Mouse (Mus musculus) heart, adult 9 months (tissue): ENCODE data around the gene Bhlha9.

Source experiments
- DNase-seq, 2 experiments: peaks; one replicate each; pipeline ENCODE4 v3.0.0; 2022; ENCODE audit warnings: low spot score in 2 of 2

Gene Bhlha9

GRCm38 (mm10) chr11:76671871-76672475 is at the start of gene Bhlha9:
Bhlha9 (plus strand) TSS chr11:76672470.
- no peak for DNase-seq

DNA sequence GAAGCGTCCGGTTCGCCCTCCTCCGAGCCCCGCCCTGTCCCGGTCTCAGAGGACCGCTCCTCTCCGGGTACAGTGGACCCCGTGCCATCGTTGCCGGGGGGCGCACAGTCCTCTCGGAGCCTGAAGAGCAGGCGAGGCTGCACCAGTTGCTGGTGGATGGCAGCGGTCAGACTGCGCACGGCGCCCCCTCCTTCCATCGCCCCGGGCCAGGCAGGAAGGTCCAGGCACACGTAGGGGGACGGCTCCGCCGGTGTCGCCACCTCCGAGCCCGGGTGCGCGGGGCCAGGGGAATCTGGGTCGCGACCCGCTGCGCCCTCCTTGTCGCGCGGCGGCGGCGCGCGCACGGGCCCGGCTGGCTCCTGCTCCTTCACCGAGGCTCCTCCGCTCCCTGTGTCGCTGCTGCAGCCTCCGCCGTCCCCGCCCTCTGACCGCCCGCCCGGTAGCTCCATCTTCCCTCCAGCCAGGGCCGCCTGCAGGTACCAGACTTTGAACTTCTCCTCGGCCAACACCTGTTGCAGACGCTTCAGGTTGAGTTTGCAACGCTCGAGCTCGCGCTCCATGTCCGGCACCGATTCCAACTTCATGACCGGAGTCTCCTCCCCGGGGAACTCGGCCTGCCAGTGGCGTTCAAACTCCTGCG is 49.6 kb upstream of the Bhlha9 start:
- peak in 1 of 2 experiments; percentile 10 for DNase-seq

GRCm38 (mm10) chr11:76623206-76623961 is 48.9 kb upstream of the Bhlha9 start:
- peak; percentile 25 to 34 for DNase-seq

GRCm38 (mm10) chr11:76624071-76624470 is 48.2 kb upstream of the Bhlha9 start:
- DNase-seq: no peak

GRCm38 (mm10) chr11:76624881-76625280 is 47.4 kb upstream of the Bhlha9 start:
- no peak for DNase-seq

DNA sequence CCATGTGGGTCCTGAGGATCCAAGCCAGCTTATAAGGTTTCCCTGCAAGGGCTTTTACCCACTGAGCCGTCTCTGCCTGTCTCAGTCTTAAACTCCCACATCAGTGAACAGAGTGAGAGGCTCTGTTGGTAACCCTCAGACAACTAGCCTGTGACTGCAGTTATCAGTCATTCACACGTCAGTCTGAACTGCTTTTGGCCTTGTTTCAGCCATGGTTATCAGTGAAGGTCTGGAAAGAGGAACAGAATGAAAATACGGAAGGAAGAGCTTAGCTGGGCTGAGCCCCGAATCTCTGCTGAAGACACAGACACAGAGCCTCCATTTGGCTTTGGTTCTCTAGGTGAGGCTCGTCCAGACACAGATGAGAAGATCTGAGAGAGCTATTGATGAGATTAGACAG is 43.7 kb upstream of the Bhlha9 start:
- no peak for DNase-seq

DNA sequence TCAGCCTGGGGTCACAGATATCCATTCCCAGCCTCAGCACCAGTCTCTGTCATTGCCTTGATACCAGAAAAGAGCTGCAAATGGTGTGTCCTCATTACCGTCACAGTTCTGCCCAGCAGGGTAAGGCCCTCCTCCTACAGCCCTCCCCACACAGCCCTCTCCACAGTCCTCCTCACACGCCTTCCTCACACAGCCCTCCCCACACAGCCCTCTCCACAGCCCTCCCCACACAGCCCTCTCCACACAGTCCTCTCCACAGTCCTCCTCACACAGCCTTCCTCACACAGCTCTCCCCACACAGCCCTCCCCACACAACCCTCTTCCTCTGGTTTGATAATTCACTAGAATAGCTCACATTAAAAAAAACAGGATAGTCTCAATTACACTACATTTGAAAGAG is 42.2 kb upstream of the Bhlha9 start:
- DNase-seq: no peak

DNA sequence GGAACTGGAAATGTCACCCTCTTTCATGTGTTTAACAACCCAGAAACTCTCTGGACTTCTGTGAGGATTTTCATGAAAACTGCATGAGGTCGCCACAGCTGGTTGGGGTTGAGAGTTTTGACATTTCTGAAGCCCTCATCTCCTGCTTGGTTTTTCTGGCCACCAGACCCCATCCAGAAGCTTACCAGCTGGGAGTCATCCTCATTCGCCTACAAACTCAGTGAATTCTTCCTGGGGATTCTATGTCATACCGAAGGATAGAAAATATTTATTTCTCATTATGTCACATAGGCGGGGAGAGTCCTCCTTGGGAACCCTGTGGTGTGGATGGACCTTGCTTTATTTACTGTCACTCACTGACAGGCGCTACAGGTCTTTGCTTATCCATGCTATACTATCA is 41.8 kb upstream of the Bhlha9 start:
- no peak for DNase-seq

GRCm38 (mm10) chr11:76639269-76639985 is 32.8 kb upstream of the Bhlha9 start:
- no peak for DNase-seq

DNA sequence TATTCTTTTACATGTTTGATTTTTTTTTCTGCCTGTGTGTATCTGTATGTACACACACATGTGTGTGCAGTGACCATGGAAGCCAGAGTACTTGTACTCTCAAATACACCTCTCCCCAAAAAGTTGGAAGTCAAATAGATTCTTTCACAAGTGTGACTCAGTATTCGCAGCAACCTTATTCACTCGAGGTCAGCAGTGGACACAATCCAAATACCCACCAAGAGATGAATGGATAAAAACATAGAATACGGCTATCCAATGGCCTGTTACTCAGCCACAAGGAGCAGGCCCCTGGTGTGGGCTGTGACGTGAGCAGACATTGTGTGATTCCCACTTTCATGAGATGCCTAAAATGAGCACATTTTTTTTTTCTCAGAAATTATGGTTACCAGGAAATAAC is 32.0 kb upstream of the Bhlha9 start:
- no peak for DNase-seq

- no peak for DNase-seq
These were observed 28.0 kb upstream of the Bhlha9 start for GRCm38 (mm10) chr11:76644257-76644656.

DNA sequence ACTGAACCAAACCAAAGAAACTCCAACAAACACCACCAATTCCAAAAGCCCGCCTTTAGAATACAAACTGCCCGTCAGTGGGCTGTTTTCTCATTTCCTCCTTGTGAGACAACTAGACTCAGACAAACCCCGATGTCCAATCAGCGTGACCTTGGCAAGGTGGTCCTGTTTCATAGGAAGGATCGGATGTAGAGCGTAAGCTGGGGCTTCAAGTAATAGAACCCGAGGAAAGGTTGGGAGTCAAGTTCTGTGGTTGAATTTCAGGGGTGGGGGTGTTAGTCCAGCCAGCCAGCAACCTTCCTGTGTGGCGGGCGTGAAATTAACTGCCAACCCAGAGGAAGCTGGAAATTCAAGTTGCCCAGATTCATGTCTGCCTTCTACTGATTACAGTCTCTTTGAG is 27.2 kb upstream of the Bhlha9 start:
- no peak for DNase-seq

DNA sequence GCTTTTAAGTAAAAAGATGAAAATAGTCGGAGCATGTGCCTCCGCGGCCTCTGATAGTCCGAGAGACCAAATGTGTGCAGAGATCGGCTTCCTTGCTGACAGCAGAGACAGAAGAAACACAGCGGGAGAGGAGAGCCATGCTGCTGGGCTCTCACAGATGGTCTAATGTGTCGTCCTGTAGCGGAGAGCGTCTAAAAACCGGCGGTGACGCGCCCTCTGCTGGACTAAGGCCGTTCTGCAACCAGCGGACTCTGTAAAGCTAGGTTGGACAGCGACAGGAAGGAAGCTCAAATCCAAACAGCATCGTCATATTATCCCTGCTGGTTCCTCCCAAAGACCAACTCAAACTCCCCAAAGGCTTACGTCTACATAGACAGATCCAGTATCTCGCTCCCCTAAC is 26.3 kb upstream of the Bhlha9 start:
- DNase-seq: peak; percentile 45 to 81

GRCm38 (mm10) chr11:76647062-76647461 is 25.2 kb upstream of the Bhlha9 start:
- no peak for DNase-seq

GRCm38 (mm10) chr11:76647500-76647899 is 24.8 kb upstream of the Bhlha9 start:
- DNase-seq: peak; percentile 24 to 27

DNA sequence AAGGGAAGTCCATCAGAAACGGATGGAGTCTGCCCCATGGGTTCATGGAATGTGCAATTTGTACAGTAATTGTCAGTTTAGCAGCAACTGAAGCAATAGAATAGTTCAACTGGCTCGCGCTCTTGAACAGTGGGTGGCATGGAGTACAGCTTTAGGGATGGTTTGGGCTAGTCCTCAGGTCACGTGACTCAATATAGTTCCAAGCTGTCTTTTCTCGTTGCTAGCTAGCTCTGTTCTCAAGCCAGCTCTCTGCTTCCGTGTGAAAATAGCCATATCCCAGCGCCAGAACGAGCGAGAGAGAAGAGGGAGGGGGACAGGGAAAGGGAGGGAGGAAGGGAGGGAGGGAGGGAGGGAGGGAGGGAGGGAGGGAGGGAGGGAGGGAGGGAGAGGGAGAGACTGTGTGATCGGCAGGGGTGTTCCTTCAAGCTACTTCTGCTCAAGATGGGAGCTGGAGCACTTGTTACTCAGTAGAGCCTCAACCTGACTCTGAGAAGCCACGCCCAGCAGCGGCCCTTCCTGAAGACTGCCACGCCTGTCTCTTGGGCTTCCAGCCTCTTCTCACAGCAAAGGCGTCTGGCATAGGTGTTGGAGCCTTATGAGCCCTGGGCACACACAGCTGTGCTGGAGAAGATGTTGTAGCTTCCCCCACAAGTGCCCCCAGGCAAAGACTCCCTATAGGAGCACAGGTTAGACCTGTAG is 21.3 kb upstream of the Bhlha9 start:
- DNase-seq: no peak

GRCm38 (mm10) chr11:76652838-76653334 is 19.4 kb upstream of the Bhlha9 start:
- no peak for DNase-seq

DNA sequence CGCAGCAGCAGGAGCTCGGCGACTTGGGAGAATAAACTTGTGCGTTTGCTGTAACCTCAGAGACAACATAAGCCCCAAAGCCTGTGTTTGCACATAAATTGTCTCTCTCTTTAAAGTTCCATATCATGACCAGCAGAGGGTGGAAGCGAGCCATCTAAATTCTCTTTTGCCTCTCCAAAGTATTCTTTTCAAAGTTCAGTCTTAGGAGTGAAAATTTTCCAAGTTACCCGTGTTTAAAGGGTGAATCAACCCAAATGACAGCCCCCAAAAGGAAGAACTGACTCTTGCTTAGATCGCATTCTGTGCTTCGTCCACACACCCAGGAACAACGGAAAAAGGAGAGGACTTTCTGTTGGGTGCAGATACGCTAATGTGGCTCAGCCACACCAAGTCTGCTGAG is 17.2 kb upstream of the Bhlha9 start:
- peak in 1 of 2 experiments; percentile 9 for DNase-seq

GRCm38 (mm10) chr11:76657450-76657970 is 14.8 kb upstream of the Bhlha9 start:
- no peak for DNase-seq

DNA sequence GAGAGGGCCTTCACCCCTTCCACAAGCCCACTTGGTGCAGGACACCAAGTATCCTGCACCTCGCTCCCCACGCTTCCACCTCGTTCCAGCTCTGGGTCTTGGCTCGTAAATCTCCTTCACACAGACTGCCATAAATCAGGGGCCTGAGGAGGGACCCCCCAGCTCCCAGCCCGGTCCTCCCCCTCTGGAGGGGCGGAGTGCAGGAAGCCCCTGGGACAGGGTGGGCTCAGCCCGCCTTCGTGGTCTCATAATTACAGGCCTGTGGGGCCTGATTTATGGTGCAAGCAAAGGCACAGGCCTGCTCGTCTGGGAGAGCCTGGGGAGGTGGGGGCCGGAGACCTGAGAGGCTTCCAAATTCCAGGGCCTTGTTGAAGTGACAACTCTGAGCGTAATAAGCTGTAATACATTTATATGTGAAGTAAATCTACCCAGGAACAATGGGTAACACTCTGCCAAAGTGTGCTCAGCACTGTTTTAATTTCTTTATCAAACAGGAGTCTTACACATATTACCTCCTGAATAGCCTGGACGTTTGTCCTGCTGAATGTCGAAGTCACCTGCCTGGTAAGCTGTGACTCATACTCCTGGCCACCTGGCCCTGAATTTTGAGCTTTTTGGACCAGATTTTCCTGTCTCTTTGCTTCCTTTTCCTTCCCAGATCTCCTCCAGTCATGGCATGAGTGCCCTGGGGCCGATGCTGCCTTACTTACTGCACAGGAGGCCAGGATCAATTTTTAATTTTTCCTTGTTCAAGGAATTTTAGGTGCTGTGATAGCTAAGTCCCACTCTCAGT is 12.9 kb upstream of the Bhlha9 start:
- DNase-seq: no peak
